Mouse (Mus musculus): Measurements from ENCODE around the gene Flot2. TPM values are rescaled to one million over a fixed set of nuclear protein-coding genes. Genes with fewer than 3 reads are reported as not detected.
A peak's percentile ranks its signal among the peaks of the same experiment; 100 is the strongest.

Flot2 gene
- total and polyA plus RNA-seq, 2 experiments from 2014 or later: 77.1 to 105 TPM

DNA sequence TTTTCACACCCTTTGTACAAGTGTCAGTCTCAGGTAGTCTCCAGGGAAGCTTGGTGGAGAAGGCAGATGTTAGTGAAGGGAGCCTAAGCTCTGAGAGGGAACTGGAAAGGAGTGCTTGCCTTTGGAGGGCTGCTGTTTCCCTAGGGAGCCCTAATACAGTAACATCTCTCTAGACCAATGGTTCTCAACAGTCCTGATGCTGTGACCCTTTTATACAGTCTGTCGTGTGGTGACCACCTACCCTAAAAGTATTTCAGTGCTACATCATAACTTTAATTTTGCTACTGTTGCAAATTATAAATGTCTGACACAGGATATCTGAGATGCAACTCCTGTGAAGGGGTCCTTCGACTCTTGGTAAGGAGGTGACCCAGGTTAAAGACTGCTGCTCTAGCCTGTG lies 7.1 kb upstream of the Flot2 start:
- no peak for DNase-seq
- Histone ChIP-seq H3K4me1 (ENCODE audit: insufficient read depth) (peaks cover 9% of the 10 kb centered on the region; the same call in 1 of the 2 replicates), H3K4me2 (ENCODE audit: low read depth) (no peak overlapping the region), H3K9ac (no peak overlapping the region), H3K27me3 (ENCODE audit: insufficient read depth, low read length) (no peaks in the 10 kb centered on the region), H3K27ac (ENCODE audit: low read depth, low read length) (no peak overlapping the region), H3K4me3 (ENCODE audit: low read depth, low read length) (no peak overlapping the region), H3K36me3 (ENCODE audit: insufficient read depth) (peaks cover 57% of the 10 kb centered on the region), H3K9me3 (ENCODE audit: low read length) (no peaks in the 10 kb centered on the region)
- 86% methylated on average over 2 of the region's 2 CpGs for WGBS
- ATAC-seq: no peak
- TF ChIP-seq CTCF (IDR thresholded peaks at IDR 0.05; ENCODE audit: low read depth): no peak

DNA sequence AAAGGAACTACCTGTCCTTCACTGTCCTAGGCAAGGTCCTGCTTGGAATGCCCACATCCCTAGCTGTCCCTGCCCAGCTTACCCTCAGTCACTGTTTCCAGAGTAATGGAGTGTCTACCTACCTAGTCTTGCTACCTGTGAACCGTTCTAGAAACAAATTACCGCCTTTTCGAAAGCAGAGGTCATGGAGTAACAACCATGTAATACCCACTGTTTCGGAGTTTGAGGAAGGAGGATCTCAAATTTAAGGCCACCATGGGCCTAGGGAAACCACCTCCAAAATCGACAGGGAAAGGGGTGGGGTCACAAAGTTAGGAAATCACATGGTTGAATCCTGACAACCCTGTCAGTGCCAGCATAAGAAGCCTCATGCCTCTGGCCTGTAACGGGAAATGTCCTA lies 6.3 kb upstream of the Flot2 start:
- no peak for DNase-seq
- no peak for ATAC-seq
- no peak for TF ChIP-seq CTCF (IDR thresholded peaks at IDR 0.05; ENCODE audit: low read depth)
- Histone ChIP-seq H3K4me3 (ENCODE audit: low read depth, low read length) (peak overlapping the region; percentile 74; the same call in 1 of the 2 replicates), H3K36me3 (ENCODE audit: insufficient read depth) (peaks cover 49% of the 10 kb centered on the region), H3K27me3 (ENCODE audit: insufficient read depth, low read length) (no peaks in the 10 kb centered on the region), H3K4me1 (ENCODE audit: insufficient read depth) (peaks cover 9% of the 10 kb centered on the region; the same call in 1 of the 2 replicates), H3K27ac (ENCODE audit: low read depth, low read length) (0 out of 2 replicates have a peak overlapping the region, but pooled peaks have one; percentile 95), H3K9ac (peak overlapping the region; percentile 84; the same call in 1 of the 2 replicates), H3K9me3 (ENCODE audit: low read length) (no peaks in the 10 kb centered on the region), H3K4me2 (ENCODE audit: low read depth) (peak overlapping the region; percentile 77)
- WGBS: 43% methylated on average over 6 of the region's 6 CpGs

DNA sequence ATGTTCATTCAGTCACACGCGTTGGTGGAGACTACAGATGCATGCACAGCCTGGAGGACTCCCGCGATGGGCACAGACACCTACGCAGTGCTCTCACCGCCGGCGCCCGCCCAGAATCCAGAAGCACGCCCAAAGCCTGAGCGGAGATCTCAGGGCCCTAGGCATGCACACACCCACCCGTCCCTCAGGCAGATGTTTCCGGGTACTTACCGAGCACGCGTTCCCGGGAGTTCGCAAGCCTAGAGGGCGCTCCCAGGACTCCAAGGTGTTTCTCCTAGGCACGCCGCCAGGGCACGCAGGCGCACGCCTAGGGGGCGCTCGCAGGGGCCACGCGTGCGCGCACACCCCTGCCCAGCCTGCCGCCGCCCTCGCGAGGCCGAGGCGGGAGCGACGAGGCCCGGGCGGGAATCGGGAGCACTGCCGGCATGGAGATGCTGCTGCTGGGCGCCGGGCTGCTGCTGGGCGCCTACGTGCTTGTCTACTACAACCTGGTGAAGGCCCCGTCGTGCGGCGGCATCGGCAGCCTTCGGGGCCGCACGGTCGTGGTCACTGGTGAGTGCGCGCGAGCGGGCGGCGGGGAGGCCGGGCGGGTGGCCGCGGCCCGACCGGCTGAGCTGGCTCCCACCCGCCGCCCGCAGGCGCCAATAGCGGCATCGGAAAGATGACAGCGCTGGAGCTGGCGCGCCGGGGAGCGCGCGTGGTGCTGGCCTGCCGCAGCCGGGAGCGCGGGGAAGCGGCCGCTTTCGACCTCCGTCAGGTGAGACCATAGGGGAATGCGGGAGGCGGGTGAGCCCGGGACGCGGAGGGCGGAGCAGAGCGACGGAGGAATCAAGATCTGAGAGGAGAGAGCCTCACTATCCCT lies 5.6 kb upstream of the Flot2 start, which contains the start of gene Dhrs13:
Dhrs13 (plus strand) TSS at position 334 of the 862 bp plus-strand sequence.
- H3K27me3 ChIP-seq (ENCODE audit: insufficient read depth, low read length): no peaks in the 10 kb centered on the region

DNA sequence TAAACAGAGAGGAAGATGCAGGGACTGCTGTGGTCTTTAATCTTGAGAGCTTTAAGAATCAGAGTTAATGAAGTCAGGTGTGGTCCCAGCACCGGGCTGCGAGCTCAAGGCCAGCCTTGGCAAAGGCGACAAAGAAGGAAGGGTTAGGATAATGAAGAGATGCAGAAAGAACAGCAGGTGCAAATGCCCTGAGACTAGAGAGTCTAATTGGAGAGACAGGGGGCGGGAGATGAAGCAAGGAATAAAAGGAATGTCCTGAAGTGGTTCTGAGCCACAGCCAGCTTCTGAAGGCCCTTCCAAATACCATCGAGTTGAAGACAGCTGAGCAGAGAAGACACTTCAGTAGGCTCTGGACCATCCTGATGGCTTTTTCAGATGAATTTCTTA lies 4.9 kb upstream of the Flot2 start:
- ATAC-seq (no peak), DNase-seq (no peak)
- WGBS: 4% methylated on average over 5 of the region's 5 CpGs

More for the DNA sequence above, 5.6 kb upstream of the Flot2 start, which contains the start of gene Dhrs13:
- Histone ChIP-seq H3K9ac (peak within 1 kb of the TSS; percentile 84), H3K27ac (ENCODE audit: low read depth, low read length) (peak within 1 kb of the TSS; percentile 95), H3K4me3 (ENCODE audit: low read depth, low read length) (peak within 1 kb of the TSS; percentile 74), H3K36me3 (ENCODE audit: insufficient read depth) (peaks cover 45% of the 10 kb centered on the region), H3K4me1 (ENCODE audit: insufficient read depth) (peaks cover 9% of the 10 kb centered on the region; the same call in 1 of the 2 replicates), H3K9me3 (ENCODE audit: low read length) (no peaks in the 10 kb centered on the region), H3K4me2 (ENCODE audit: low read depth) (peak within 1 kb of the TSS; percentile 77)
- 2% methylated on average over 94 of the region's 96 CpGs for WGBS
- DNase-seq (peak; percentile 95), ATAC-seq (peak; percentile 94)
- peak; percentile 96 for TF ChIP-seq CTCF (IDR thresholded peaks at IDR 0.05; ENCODE audit: low read depth)

DNA sequence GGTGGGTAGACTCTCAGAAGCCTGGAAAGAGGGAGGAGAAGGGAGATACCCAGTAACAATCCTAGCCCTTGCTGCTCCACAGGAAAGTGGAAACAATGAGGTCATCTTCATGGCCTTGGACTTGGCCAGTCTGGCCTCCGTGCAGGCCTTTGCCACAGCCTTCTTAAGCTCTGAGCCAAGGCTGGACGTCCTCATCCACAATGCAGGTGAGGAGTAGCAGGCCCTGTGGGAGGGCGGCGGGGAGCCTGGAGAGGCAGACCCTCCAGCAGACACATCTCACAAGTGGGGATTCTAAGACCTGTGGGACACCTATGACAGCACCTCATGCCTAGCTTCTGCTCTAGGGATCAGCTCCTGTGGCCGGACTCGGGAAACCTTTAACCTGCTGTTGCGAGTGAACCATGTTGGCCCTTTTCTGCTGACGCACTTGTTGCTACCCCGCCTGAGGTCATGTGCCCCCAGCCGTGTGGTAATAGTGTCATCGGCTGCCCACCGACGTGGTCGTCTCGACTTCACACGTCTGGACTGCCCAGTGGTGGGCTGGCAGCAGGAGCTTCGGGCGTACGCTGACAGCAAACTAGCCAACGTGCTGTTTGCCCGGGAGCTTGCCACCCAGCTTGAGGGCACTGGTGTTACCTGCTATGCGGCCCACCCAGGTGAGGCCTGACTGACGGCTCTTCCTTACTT lies 3.7 kb upstream of the Flot2 start:
- Histone ChIP-seq H3K4me3 (ENCODE audit: low read depth, low read length) (no peak overlapping the region), H3K27me3 (ENCODE audit: insufficient read depth, low read length) (no peaks in the 10 kb centered on the region), H3K4me2 (ENCODE audit: low read depth) (no peak overlapping the region), H3K27ac (ENCODE audit: low read depth, low read length) (no peak overlapping the region), H3K9ac (no peak overlapping the region), H3K4me1 (ENCODE audit: insufficient read depth) (peaks cover 17% of the 10 kb centered on the region; the same call in 1 of the 2 replicates), H3K9me3 (ENCODE audit: low read length) (no peaks in the 10 kb centered on the region), H3K36me3 (ENCODE audit: insufficient read depth) (peaks cover 26% of the 10 kb centered on the region)
- TF ChIP-seq CTCF (IDR thresholded peaks at IDR 0.05; ENCODE audit: low read depth): no peak
- ATAC-seq (no peak), DNase-seq (no peak)
- WGBS: 94% methylated on average over 23 of the region's 23 CpGs

More for the DNA sequence above, 4.9 kb upstream of the Flot2 start:
- no peaks in the 10 kb centered on the region for H3K27me3 ChIP-seq (ENCODE audit: insufficient read depth, low read length)
- H3K4me1 ChIP-seq (ENCODE audit: insufficient read depth): peaks cover 13% of the 10 kb centered on the region; the same call in 1 of the 2 replicates
- peak overlapping the region; percentile 74 for H3K4me3 ChIP-seq (ENCODE audit: low read depth, low read length)
- no peaks in the 10 kb centered on the region for H3K9me3 ChIP-seq (ENCODE audit: low read length)
- H3K36me3 ChIP-seq (ENCODE audit: insufficient read depth): peaks cover 39% of the 10 kb centered on the region
- H3K4me2 ChIP-seq (ENCODE audit: low read depth): peak overlapping the region; percentile 77
- no peak for TF ChIP-seq CTCF (IDR thresholded peaks at IDR 0.05; ENCODE audit: low read depth)
- H3K9ac ChIP-seq: peak overlapping the region; percentile 84
- peak overlapping the region; percentile 95 for H3K27ac ChIP-seq (ENCODE audit: low read depth, low read length)

DNA sequence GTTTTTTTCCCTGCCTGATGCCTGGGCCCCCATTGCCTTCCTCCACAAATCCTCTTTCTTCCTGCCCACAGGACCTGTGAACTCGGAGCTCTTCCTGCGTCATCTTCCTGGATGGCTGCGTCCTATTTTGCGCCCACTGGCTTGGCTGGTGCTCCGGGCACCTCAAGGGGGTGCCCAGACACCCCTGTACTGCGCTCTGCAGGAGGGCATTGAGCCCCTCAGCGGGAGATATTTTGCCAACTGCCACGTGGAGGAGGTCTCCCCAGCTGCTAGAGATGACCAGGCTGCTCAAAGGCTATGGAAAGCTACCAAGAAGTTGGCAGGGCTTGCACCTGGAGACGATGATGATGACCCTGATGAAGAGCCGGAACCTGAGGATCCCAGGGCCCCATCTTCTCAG lies 940 bp upstream of the Flot2 start:
- Histone ChIP-seq H3K4me1 (ENCODE audit: insufficient read depth) (peaks cover 17% of the 10 kb centered on the region; the same call in 1 of the 2 replicates), H3K27ac (ENCODE audit: low read depth, low read length) (no peak overlapping the region), H3K4me2 (ENCODE audit: low read depth) (no peak overlapping the region), H3K9me3 (ENCODE audit: low read length) (no peaks in the 10 kb centered on the region), H3K27me3 (ENCODE audit: insufficient read depth, low read length) (no peaks in the 10 kb centered on the region), H3K4me3 (ENCODE audit: low read depth, low read length) (no peak overlapping the region), H3K36me3 (ENCODE audit: insufficient read depth) (peaks cover 17% of the 10 kb centered on the region; the same call in 1 of the 2 replicates), H3K9ac (no peak overlapping the region)
- WGBS: 85% methylated on average over 10 of the region's 10 CpGs
- DNase-seq: no peak
- no peak for ATAC-seq
- TF ChIP-seq CTCF (IDR thresholded peaks at IDR 0.05; ENCODE audit: low read depth): no peak

Data from forebrain, postnatal 0 days (tissue).